Mouse (Mus musculus) lung, postnatal 0 days (tissue): Measurements from ENCODE around the gene Alkbh6. TPM values are rescaled to one million over a fixed set of nuclear protein-coding genes. Genes with fewer than 3 reads are reported as not detected.
A peak's percentile ranks its signal among the peaks of the same experiment; 100 is the strongest.

Source experiments
- ATAC-seq: fragments of 200-750 bp; cut with Nextera tagmentation; 2 replicates; pipeline ENCODE4 v1.8.0; 2017; ENCODE audit warnings: moderate library complexity
- DNase-seq: peaks from one replicate; pipeline ENCODE4 v3.0.0-alpha.2; 2016; ENCODE audit warnings: low spot score
- H3K27ac ChIP-seq: fragments of 300-500 bp; sonication (generic); 2 replicates; pipeline ENCODE4 v1.5.1; 2014; ENCODE audit warnings: antibody characterized with exemption, mild to moderate bottlenecking, low read length, mixed read lengths
- H3K27me3 ChIP-seq: fragments of 300-500 bp; sonication (generic); replicated peaks from 2 replicates; pipeline ENCODE4 v1.6.1; 2014; ENCODE audit warnings: low read length, mixed read lengths; ENCODE audit not compliant: insufficient read depth
- H3K36me3 ChIP-seq: fragments of 300-500 bp; sonication (generic); 2 replicates; pipeline ENCODE4 v1.6.1; 2014; ENCODE audit warnings: low read length, mixed read lengths; ENCODE audit not compliant: insufficient read depth
- H3K4me1 ChIP-seq: fragments of 300-500 bp; sonication (generic); 2 replicates; pipeline ENCODE4 v1.6.1; 2014; ENCODE audit warnings: antibody characterized with exemption, low read depth, low read length, mixed read lengths; ENCODE audit not compliant: insufficient read depth
- H3K4me2 ChIP-seq: fragments of 300-500 bp; sonication (generic); replicated peaks from 2 replicates; pipeline ENCODE4 v1.6.1; 2014; ENCODE audit warnings: low read depth, mild to moderate bottlenecking, low read length, moderate library complexity, mixed read lengths
- H3K4me3 ChIP-seq: fragments of 300-500 bp; sonication (generic); 2 replicates; pipeline ENCODE4 v1.5.1; 2014; ENCODE audit warnings: low read depth, low read length
- H3K9ac ChIP-seq: fragments of 300-500 bp; sonication (generic); replicated peaks from 2 replicates; pipeline ENCODE4 v1.6.1; 2014; ENCODE audit warnings: low read depth, mild to moderate bottlenecking
- H3K9me3 ChIP-seq: fragments of 300-500 bp; sonication (generic); 2 replicates; pipeline ENCODE4 v1.6.1; 2016; ENCODE audit warnings: low read length, mixed read lengths
- CTCF ChIP-seq: IDR thresholded peaks from 2 replicates; pipeline ENCODE4 v1.5.1; 2016; ENCODE audit warnings: antibody characterized with exemption, mild to moderate bottlenecking
- EP300 ChIP-seq: IDR thresholded peaks from 2 replicates; pipeline ENCODE4 v1.6.1; 2016; ENCODE audit warnings: antibody characterized with exemption, mild to moderate bottlenecking, control low read depth
- WGBS: fragments of 180-500 bp; shearing (Covaris S2); extraction: QIAGEN DNeasy Blood & Tissue Kit; methylation state at CpG from one replicate; pipeline ENCODE4 v1.1.7; 2014; 5-methylcytosine and 5-hydroxymethylcytosine counted together
- polyA plus RNA-seq: library from polyadenylated mRNA; unstranded; fragments of >200 nt; fragmentation: Nextera tagmentation; extraction: Ambion mirVana; gene quantifications from 2 replicates; pipeline ENCODE4 v1.2.1, GENCODE M21; 2015

Gene Alkbh6
- polyA plus RNA-seq, 1 experiment from 2014 or later, result 78.2 TPM

DNA sequence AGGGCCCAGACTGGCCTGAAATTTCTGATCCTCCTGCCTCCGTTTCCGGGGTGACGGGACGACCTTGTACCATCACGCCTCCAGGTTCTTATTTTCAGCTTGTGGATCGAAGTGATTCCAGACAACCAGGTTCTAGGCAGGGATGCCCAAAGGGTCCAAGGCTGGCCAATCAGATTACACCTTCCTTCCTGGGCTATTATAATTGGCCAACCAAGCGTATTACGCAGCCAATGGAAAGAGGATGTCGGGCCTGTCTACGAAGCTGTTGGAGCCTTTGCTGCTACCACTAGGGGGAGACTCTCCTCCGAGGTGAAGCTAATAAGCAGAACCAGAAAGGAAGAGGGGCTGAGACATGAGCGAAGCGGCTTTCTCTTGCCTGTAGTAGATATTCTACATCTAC is 23.4 kb downstream of the Alkbh6 start:
- H3K4me2 ChIP-seq, result no peak overlapping the region
- no peaks in the 10 kb centered on the region for H3K36me3 ChIP-seq
- WGBS, result 13% methylated on average over 13 of the region's 13 CpGs
- no peak overlapping the region for H3K9ac ChIP-seq
- ATAC-seq, result peak; percentile 81
- H3K4me3 ChIP-seq, result no peak overlapping the region
- TF ChIP-seq EP300 (no peak), CTCF (peak; percentile 91)
- peaks cover 14% of the 10 kb centered on the region for H3K4me1 ChIP-seq
- H3K27ac ChIP-seq, result no peak overlapping the region
- H3K27me3 ChIP-seq, result no peaks in the 10 kb centered on the region
- peak; percentile 92 for DNase-seq
- no peaks in the 10 kb centered on the region for H3K9me3 ChIP-seq

DNA sequence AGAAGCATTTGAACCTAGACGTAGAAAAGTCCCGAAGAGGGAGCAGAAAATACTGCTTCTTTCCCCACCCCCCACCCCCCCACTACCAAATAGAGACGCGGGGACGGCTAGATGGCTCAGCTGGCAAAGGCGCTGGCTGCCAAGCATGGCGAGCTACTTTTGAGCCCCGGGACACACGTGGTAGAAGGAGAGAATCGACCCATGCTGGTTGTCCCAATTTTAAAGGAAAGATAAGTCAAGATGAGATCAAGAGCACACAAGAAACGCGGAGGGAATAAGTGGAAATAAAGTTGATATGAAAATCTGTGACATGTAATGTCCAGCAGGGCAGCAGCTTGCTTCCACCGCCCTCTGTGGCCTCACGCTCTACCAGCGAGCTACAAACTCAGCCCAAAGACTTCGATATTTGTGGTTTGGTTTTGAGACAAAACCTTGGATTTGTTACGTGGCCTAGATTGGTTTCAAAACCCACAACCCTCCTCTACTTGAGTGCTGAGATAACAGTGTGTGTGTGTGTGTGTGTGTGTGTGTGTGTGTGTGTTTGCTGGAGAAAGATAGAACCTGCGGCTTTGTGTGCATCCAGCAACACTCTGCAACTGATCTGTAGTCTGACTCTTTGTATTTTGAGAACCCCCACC is 24.2 kb downstream of the Alkbh6 start:
- no peak overlapping the region for H3K4me2 ChIP-seq

DNA sequence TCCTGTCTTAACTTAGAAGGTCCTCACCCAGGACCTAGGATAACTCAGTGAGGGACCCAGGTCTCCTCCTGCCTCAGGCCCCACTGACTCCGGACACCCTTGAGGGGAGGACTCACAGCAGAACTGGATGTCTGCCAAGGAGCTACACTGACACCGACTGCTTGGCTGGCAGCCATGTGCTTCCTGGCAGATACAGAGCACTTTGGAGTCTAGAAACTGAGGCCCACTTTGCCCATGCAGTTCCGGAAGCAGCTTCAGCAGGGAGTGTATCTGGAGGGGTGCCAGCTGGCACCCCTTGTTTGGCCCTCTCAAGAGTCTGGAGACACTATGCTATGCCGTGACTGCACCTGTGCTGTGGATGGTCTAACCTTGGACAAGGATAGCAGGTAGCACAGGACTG is 24.9 kb downstream of the Alkbh6 start:
- TF ChIP-seq CTCF (no peak), EP300 (no peak)
- Histone ChIP-seq H3K4me2 (no peak overlapping the region), H3K9ac (no peak overlapping the region), H3K27ac (no peak overlapping the region), H3K9me3 (no peaks in the 10 kb centered on the region), H3K4me3 (no peak overlapping the region), H3K4me1 (peaks cover 14% of the 10 kb centered on the region), H3K36me3 (no peaks in the 10 kb centered on the region), H3K27me3 (no peaks in the 10 kb centered on the region)
- 2% methylated on average over 4 of the region's 4 CpGs for WGBS
- ATAC-seq (peak; percentile 35), DNase-seq (peak; percentile 81)

More for the DNA sequence above, 24.2 kb downstream of the Alkbh6 start:
- H3K9ac ChIP-seq, result no peak overlapping the region
- TF ChIP-seq EP300 (no peak), CTCF (no peak)
- no peak for DNase-seq
- H3K4me3 ChIP-seq, result no peak overlapping the region
- no peaks in the 10 kb centered on the region for H3K36me3 ChIP-seq
- H3K27ac ChIP-seq, result no peak overlapping the region
- peaks cover 14% of the 10 kb centered on the region for H3K4me1 ChIP-seq
- H3K9me3 ChIP-seq, result no peaks in the 10 kb centered on the region
- WGBS, result 50% methylated on average over 18 of the region's 18 CpGs
- no peaks in the 10 kb centered on the region for H3K27me3 ChIP-seq
- ATAC-seq, result no peak

DNA sequence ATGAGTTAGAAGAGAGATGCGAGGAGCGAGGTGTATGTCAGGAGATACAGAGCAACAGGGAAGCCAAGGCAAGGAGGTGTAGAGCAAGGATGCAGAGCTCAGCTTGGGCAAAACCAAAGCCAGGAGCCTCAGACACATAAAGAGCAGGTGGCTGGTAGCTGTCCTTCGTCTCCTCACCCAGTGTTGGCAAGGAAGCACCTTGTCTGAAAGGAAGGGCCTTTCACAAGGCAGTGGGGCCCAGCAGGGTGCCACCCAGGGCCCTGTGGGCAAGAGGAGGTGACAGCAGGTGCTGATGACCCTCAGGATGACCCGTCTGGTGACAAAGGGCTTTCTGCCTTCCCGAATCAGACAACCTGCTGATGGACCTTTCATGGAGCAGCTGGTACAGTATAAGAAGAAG is 26.0 kb downstream of the Alkbh6 start:
- Histone ChIP-seq H3K9ac (no peak overlapping the region), H3K9me3 (no peaks in the 10 kb centered on the region), H3K36me3 (no peaks in the 10 kb centered on the region), H3K4me2 (no peak overlapping the region), H3K27ac (no peak overlapping the region), H3K4me3 (no peak overlapping the region), H3K27me3 (no peaks in the 10 kb centered on the region), H3K4me1 (peaks cover 14% of the 10 kb centered on the region)
- TF ChIP-seq EP300, result no peak
- TF ChIP-seq CTCF, result no peak
- ATAC-seq, result no peak
- 66% methylated on average over 5 of the region's 5 CpGs for WGBS
- DNase-seq, result no peak

DNA sequence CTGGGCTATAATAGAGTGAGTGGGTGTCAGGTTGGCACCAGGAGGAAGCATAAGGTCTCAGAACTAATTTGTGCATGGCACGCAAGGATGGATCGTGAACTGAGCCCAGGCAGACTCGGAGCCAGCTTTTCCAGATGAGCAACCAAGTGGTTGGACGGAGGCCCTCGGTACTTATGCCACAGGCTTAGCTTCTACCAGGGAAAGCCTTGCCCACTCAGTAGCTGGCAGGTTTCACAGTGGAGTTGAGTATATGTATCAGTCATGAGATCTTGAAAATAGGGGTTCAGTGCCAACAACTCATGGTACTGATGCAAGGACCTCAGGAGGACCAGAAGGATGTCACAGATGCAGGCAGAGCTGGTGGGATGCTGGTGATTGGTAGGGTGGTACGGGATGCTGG is 27.2 kb downstream of the Alkbh6 start:
- no peak overlapping the region for H3K4me2 ChIP-seq
- no peaks in the 10 kb centered on the region for H3K36me3 ChIP-seq
- H3K27me3 ChIP-seq, result no peaks in the 10 kb centered on the region
- peaks cover 14% of the 10 kb centered on the region for H3K4me1 ChIP-seq
- WGBS, result 76% methylated on average over 6 of the region's 6 CpGs
- TF ChIP-seq CTCF (no peak), EP300 (no peak)
- ATAC-seq, result no peak
- H3K9ac ChIP-seq, result no peak overlapping the region
- H3K9me3 ChIP-seq, result no peaks in the 10 kb centered on the region
- no peak overlapping the region for H3K27ac ChIP-seq
- DNase-seq, result no peak
- no peak overlapping the region for H3K4me3 ChIP-seq

DNA sequence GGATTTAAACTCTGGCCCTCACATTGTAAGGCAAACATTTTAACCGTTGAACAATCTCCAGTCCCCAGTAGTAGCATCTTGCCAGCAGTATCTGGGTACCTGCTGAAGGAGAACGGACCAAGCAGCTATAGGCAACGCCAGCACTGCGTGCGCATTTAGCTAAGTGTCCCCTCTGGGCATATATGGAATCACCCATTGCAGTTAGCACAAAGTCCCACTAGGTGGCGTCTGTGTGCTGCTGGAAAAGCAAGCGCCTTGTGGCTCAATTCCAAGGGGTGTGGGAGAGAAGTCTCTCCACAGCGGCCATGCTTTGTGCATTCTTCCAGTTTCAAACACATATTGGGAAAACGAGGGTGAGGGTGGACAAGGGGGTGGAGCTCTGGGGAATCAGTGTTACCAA is 27.9 kb downstream of the Alkbh6 start:
- 2% methylated on average over 9 of the region's 9 CpGs for WGBS
- no peaks in the 10 kb centered on the region for H3K27me3 ChIP-seq
- DNase-seq (peak; percentile 95), ATAC-seq (peak; percentile 43)
- peaks cover 14% of the 10 kb centered on the region for H3K4me1 ChIP-seq
- no peak for TF ChIP-seq EP300
- TF ChIP-seq CTCF, result peak; percentile 99
- H3K27ac ChIP-seq, result no peak overlapping the region
- no peaks in the 10 kb centered on the region for H3K9me3 ChIP-seq
- H3K4me3 ChIP-seq, result no peak overlapping the region
- H3K9ac ChIP-seq, result no peak overlapping the region
- no peak overlapping the region for H3K4me2 ChIP-seq
- no peaks in the 10 kb centered on the region for H3K36me3 ChIP-seq
